Mouse (Mus musculus): ENCODE results near the gene Olfr543. TPM values are rescaled to one million over a fixed set of nuclear protein-coding genes. Genes with fewer than 3 reads are reported as not detected.

Olfr543 gene
- polyA plus RNA-seq, 1 experiment from 2014 or later, result 0.59 TPM

DNA sequence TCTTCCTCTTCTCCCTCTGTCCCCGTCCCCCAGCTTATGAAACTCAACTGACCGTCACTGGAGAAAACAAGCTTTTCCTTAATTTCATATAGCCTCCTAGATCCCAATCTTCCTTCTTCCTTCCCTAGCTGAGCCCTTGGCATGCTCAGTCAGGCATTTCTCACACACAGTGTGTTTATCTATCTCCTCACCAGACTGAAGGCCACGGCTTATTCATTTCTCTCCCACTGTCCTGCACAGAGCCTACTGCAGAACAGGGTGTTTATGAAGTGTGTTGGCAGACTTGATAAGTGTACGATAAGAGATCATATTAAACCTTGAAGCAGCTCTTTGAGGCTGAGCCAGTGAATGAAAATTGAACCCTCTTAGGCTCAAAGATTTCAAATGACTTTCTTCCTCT lies 658 bp downstream of the Olfr543 start:
- Histone ChIP-seq H3K4me1 (ENCODE audit: control insufficient read depth, insufficient read depth, low read length) (no peaks in the 10 kb centered on the region), H3K27ac (ENCODE audit: low read length) (no peak overlapping the region), H3K4me3 (ENCODE audit: low read depth, low read length) (no peak overlapping the region), H3K27me3 (ENCODE audit: control insufficient read depth, insufficient read depth, low read depth, low read length) (no peaks in the 10 kb centered on the region), H3K36me3 (ENCODE audit: control insufficient read depth, insufficient read depth, low read length) (0 out of 2 replicates have a peak, but pooled peaks cover 4% of the 10 kb centered on the region), H3K9me3 (replicated peaks; ENCODE audit: control insufficient read depth, low read length, poor library complexity, severe bottlenecking) (no peaks in the 10 kb centered on the region), H3K4me2 (ENCODE audit: low read length) (no peak overlapping the region), H3K9ac (ENCODE audit: low read depth, low read length) (no peak overlapping the region)
- ATAC-seq, result no peak
- WGBS, result 87% methylated on average over 4 of the region's 4 CpGs

DNA sequence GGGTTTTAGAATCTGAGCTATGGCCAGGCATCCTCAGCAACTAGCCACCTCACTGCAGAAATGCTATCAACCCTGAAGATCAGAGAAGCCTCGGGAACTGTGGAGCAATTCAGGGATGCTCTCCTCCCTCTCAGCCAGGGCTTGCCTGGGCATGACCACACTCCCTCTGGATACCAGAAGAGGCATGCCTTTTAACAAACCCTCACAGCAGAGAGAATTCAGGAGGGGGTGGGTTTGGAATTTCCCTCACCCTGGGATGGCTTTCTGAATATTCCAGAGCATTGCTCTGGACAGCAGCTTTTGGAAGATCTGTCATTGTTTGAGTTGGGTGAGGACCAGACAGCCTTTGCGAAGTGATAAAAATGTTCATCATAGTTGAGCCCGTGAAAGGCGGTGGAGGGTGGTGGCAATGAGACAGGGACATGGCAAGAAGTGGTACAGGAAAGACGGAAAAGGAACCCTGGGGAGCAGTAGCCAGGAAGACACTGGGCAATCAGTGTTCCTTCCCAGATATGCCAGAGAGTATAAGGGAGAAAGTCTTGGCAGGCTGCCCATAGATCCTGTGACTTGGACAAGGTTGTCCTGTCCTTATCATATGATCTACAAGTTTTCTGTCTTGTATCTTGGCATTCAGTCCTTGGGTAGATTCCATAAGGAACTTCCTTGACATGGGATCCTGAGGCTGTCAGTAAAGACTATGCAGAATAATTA lies 2.0 kb downstream of the Olfr543 start:
- H3K36me3 ChIP-seq (ENCODE audit: control insufficient read depth, insufficient read depth, low read length), result 0 out of 2 replicates have a peak, but pooled peaks cover 4% of the 10 kb centered on the region
- no peaks in the 10 kb centered on the region for H3K27me3 ChIP-seq (ENCODE audit: control insufficient read depth, insufficient read depth, low read depth, low read length)
- no peaks in the 10 kb centered on the region for H3K4me1 ChIP-seq (ENCODE audit: control insufficient read depth, insufficient read depth, low read length)
- H3K9ac ChIP-seq (ENCODE audit: low read depth, low read length), result no peak overlapping the region
- no peak overlapping the region for H3K4me3 ChIP-seq (ENCODE audit: low read depth, low read length)
- no peak overlapping the region for H3K27ac ChIP-seq (ENCODE audit: low read length)
- ATAC-seq, result no peak
- H3K9me3 ChIP-seq (replicated peaks; ENCODE audit: control insufficient read depth, low read length, poor library complexity, severe bottlenecking), result no peaks in the 10 kb centered on the region
- 79% methylated on average over 5 of the region's 5 CpGs for WGBS
- H3K4me2 ChIP-seq (ENCODE audit: low read length), result no peak overlapping the region

- Histone ChIP-seq H3K27ac (ENCODE audit: low read length) (no peak overlapping the region), H3K4me2 (ENCODE audit: low read length) (no peak overlapping the region), H3K36me3 (ENCODE audit: control insufficient read depth, insufficient read depth, low read length) (0 out of 2 replicates have a peak, but pooled peaks cover 4% of the 10 kb centered on the region), H3K9ac (ENCODE audit: low read depth, low read length) (no peak overlapping the region), H3K9me3 (replicated peaks; ENCODE audit: control insufficient read depth, low read length, poor library complexity, severe bottlenecking) (no peaks in the 10 kb centered on the region), H3K27me3 (ENCODE audit: control insufficient read depth, insufficient read depth, low read depth, low read length) (no peaks in the 10 kb centered on the region), H3K4me3 (ENCODE audit: low read depth, low read length) (no peak overlapping the region), H3K4me1 (ENCODE audit: control insufficient read depth, insufficient read depth, low read length) (no peaks in the 10 kb centered on the region)
- ATAC-seq, result no peak
- 87% methylated on average over 3 of the region's 3 CpGs for WGBS
Measured at GRCm38 (mm10) chr7:102478926-102479325, 2.6 kb downstream of the Olfr543 start.

GRCm38 (mm10) chr7:102478425-102478824 lies 3.1 kb downstream of the Olfr543 start:
- H3K27ac ChIP-seq (ENCODE audit: low read length), result no peak overlapping the region
- no peaks in the 10 kb centered on the region for H3K27me3 ChIP-seq (ENCODE audit: control insufficient read depth, insufficient read depth, low read depth, low read length)
- no peak overlapping the region for H3K9ac ChIP-seq (ENCODE audit: low read depth, low read length)
- WGBS, result 89% methylated on average over 4 of the region's 4 CpGs
- ATAC-seq, result no peak
- no peaks in the 10 kb centered on the region for H3K9me3 ChIP-seq (replicated peaks; ENCODE audit: control insufficient read depth, low read length, poor library complexity, severe bottlenecking)
- no peak overlapping the region for H3K4me2 ChIP-seq (ENCODE audit: low read length)
- no peak overlapping the region for H3K4me3 ChIP-seq (ENCODE audit: low read depth, low read length)
- H3K36me3 ChIP-seq (ENCODE audit: control insufficient read depth, insufficient read depth, low read length), result 0 out of 2 replicates have a peak, but pooled peaks cover 4% of the 10 kb centered on the region
- H3K4me1 ChIP-seq (ENCODE audit: control insufficient read depth, insufficient read depth, low read length), result no peaks in the 10 kb centered on the region

GRCm38 (mm10) chr7:102477377-102477776 lies 4.1 kb downstream of the Olfr543 start:
- no peak for ATAC-seq
- Histone ChIP-seq H3K36me3 (ENCODE audit: control insufficient read depth, insufficient read depth, low read length) (0 out of 2 replicates have a peak, but pooled peaks cover 2% of the 10 kb centered on the region), H3K9me3 (replicated peaks; ENCODE audit: control insufficient read depth, low read length, poor library complexity, severe bottlenecking) (no peaks in the 10 kb centered on the region), H3K9ac (ENCODE audit: low read depth, low read length) (no peak overlapping the region), H3K4me2 (ENCODE audit: low read length) (no peak overlapping the region), H3K27ac (ENCODE audit: low read length) (no peak overlapping the region), H3K4me3 (ENCODE audit: low read depth, low read length) (no peak overlapping the region), H3K4me1 (ENCODE audit: control insufficient read depth, insufficient read depth, low read length) (no peaks in the 10 kb centered on the region), H3K27me3 (ENCODE audit: control insufficient read depth, insufficient read depth, low read depth, low read length) (no peaks in the 10 kb centered on the region)
- WGBS, result 63% methylated on average over 11 of the region's 11 CpGs

DNA sequence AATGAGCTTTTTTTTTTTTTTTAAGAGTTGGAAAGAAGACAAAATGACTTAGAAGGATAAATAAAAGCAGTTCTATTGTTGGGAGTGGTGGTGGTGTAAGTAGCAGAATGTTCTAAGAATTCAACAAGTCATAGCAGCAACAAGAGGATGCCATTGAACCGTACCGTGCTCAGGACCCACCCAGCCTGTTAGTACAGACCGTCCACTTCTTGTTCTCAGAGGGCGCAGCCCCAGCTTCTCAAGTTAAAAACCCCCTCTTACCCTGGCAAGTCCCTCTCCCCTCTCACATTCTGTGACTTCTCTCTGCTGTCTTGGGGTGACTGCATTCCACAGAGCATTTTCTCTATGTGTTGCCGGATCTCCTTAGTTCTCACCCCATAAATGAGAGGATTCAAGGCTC lies 4.9 kb downstream of the Olfr543 start:
- Histone ChIP-seq H3K4me3 (ENCODE audit: low read depth, low read length) (no peak overlapping the region), H3K9ac (ENCODE audit: low read depth, low read length) (no peak overlapping the region), H3K27ac (ENCODE audit: low read length) (no peak overlapping the region), H3K36me3 (ENCODE audit: control insufficient read depth, insufficient read depth, low read length) (0 out of 2 replicates have a peak, but pooled peaks cover 2% of the 10 kb centered on the region), H3K27me3 (ENCODE audit: control insufficient read depth, insufficient read depth, low read depth, low read length) (no peaks in the 10 kb centered on the region), H3K4me2 (ENCODE audit: low read length) (no peak overlapping the region), H3K9me3 (replicated peaks; ENCODE audit: control insufficient read depth, low read length, poor library complexity, severe bottlenecking) (no peaks in the 10 kb centered on the region), H3K4me1 (ENCODE audit: control insufficient read depth, insufficient read depth, low read length) (no peaks in the 10 kb centered on the region)
- WGBS, result 96% methylated on average over 5 of the region's 5 CpGs
- ATAC-seq, result no peak

GRCm38 (mm10) chr7:102472675-102473074 lies 8.8 kb downstream of the Olfr543 start:
- Histone ChIP-seq H3K27me3 (ENCODE audit: control insufficient read depth, insufficient read depth, low read depth, low read length) (no peaks in the 10 kb centered on the region), H3K9me3 (replicated peaks; ENCODE audit: control insufficient read depth, low read length, poor library complexity, severe bottlenecking) (no peaks in the 10 kb centered on the region), H3K4me2 (ENCODE audit: low read length) (no peak overlapping the region), H3K27ac (ENCODE audit: low read length) (no peak overlapping the region), H3K4me3 (ENCODE audit: low read depth, low read length) (no peak overlapping the region), H3K4me1 (ENCODE audit: control insufficient read depth, insufficient read depth, low read length) (no peaks in the 10 kb centered on the region), H3K9ac (ENCODE audit: low read depth, low read length) (no peak overlapping the region), H3K36me3 (ENCODE audit: control insufficient read depth, insufficient read depth, low read length) (peaks cover 12% of the 10 kb centered on the region)
- WGBS, result 79% methylated on average over 5 of the region's 5 CpGs
- ATAC-seq, result no peak

GRCm38 (mm10) chr7:102467566-102467965 lies 13.9 kb downstream of the Olfr543 start:
- H3K4me1 ChIP-seq (ENCODE audit: control insufficient read depth, insufficient read depth, low read length), result no peaks in the 10 kb centered on the region
- ATAC-seq, result no peak
- no peak overlapping the region for H3K9ac ChIP-seq (ENCODE audit: low read depth, low read length)
- 90% methylated on average over 8 of the region's 8 CpGs for WGBS
- no peaks in the 10 kb centered on the region for H3K9me3 ChIP-seq (replicated peaks; ENCODE audit: control insufficient read depth, low read length, poor library complexity, severe bottlenecking)
- H3K4me3 ChIP-seq (ENCODE audit: low read depth, low read length), result no peak overlapping the region
- H3K36me3 ChIP-seq (ENCODE audit: control insufficient read depth, insufficient read depth, low read length), result peaks cover 30% of the 10 kb centered on the region
- no peak overlapping the region for H3K27ac ChIP-seq (ENCODE audit: low read length)
- no peaks in the 10 kb centered on the region for H3K27me3 ChIP-seq (ENCODE audit: control insufficient read depth, insufficient read depth, low read depth, low read length)
- H3K4me2 ChIP-seq (ENCODE audit: low read length), result no peak overlapping the region

DNA sequence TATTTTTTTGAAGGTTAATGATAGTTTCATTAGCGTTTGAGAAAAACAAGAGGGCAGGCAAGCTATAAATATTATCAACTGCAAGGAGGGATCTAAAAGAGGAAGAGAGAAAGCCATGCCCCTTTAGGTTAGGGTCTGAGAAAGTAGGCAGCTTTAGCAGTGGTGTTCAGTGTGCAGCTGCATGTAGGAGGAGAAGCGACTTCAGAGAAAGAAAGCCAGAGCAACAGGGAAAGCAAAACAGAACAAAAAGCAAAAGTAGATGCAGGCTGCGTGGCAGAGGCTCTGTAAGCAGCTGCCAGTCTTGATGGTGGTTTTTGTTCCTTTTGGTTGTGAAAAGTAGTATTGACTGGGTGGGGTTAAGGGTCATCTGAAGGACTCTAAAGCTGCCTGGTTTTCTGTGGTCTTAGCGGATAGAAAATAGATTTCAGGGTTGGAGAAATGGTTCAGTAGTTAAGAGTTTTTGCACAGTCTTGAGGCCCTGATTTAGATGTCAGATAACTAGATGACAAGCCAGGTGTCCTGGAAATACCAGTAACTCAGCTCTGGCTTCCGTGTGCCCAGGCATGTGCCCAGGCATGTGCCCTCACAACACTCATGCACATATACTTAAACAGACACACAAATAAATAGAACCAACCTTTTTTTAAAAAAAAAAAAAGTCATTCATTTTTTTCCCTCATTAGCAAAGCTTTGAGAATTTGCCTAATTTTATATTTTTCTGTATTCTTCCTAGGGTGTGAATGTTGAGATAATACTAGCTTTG lies 22.7 kb downstream of the Olfr543 start:
- H3K27ac ChIP-seq (ENCODE audit: low read length), result no peak overlapping the region
- no peak overlapping the region for H3K4me3 ChIP-seq (ENCODE audit: low read depth, low read length)
- no peak overlapping the region for H3K9ac ChIP-seq (ENCODE audit: low read depth, low read length)
- peaks cover 19% of the 10 kb centered on the region for H3K36me3 ChIP-seq (ENCODE audit: control insufficient read depth, insufficient read depth, low read length)
- no peak for ATAC-seq
- no peaks in the 10 kb centered on the region for H3K9me3 ChIP-seq (replicated peaks; ENCODE audit: control insufficient read depth, low read length, poor library complexity, severe bottlenecking)
- no peaks in the 10 kb centered on the region for H3K27me3 ChIP-seq (ENCODE audit: control insufficient read depth, insufficient read depth, low read depth, low read length)
- no peak overlapping the region for H3K4me2 ChIP-seq (ENCODE audit: low read length)
- WGBS, result 79% methylated on average over 5 of the region's 5 CpGs
- no peaks in the 10 kb centered on the region for H3K4me1 ChIP-seq (ENCODE audit: control insufficient read depth, insufficient read depth, low read length)
